Mouse (Mus musculus) embryonic fibroblast, embryonic 13.5 days (primary cell): Measurements from ENCODE around the gene Rptor.

ENCODE experiments used
- CTCF ChIP-seq: IDR thresholded peaks from 2 replicates; pipeline ENCODE4 v1.5.1; 2011; ENCODE audit warnings: mild to moderate bottlenecking, control low read depth, low read length, moderate library complexity, borderline replicate concordance; ENCODE audit not compliant: insufficient read depth
- POLR2A ChIP-seq: IDR thresholded peaks from 2 replicates; pipeline ENCODE4 v1.6.1; 2011; ENCODE audit warnings: low read depth, mild to moderate bottlenecking, control low read depth, low read length, moderate library complexity

DNA sequence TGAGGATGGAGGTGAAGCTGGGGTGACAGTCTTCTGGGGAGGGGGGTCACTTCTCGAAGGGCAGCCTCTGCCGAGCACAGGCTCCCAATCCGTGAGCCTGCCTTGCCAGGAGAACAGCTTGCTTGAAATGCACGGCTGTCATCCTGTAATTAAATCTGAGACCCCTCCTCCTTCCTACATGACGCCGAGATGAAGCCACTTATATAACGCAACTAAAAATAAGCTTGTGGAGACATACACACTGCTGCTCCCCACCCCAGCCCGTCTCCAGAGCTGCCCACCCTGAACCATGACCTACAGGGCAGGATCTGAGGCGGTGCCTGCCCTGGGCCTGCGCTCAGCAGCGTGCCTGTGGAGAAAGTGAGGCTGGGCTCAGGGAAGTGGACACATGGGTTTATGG lies 337.4 kb downstream of the Rptor start:
- no peak for TF ChIP-seq CTCF
- TF ChIP-seq POLR2A, result no peak
